18 mouse cellular contexts compared by ENCODE assay signal in genomic region chr7:100150086-100150485, GRCm38 (mm10). TPM values are rescaled to one million over a fixed set of nuclear protein-coding genes. Genes with fewer than 3 reads are reported as not detected.
DNase-seq lines count a peak whose midpoint lies in the region; ATAC-seq lines count a peak whose summit lies in the region.
"Had no signal": no experiment of that assay in that cellular context is flagged by ENCODE, and none has a peak within 500 bp of the region (broad histone marks: within the 10 kb centered on the region; RNA-seq: fewer than 3 reads in every experiment).

No protein-coding gene starts in this region.

- no peaks in the 10 kb centered on the region for H3K27me3 ChIP-seq in kidney, embryonic 15.5 days
- no peaks in the 10 kb centered on the region for H3K27me3 ChIP-seq in kidney, embryonic 14.5 days (ENCODE audit: control insufficient read depth, insufficient read depth, low read length)
- H3K27me3 ChIP-seq in hindbrain, embryonic 14.5 days (ENCODE audit: control insufficient read depth, insufficient read depth, low read length) = no peaks in the 10 kb centered on the region
- no peaks in the 10 kb centered on the region for H3K27me3 ChIP-seq in embryonic facial prominence, embryonic 10.5 days (replicated peaks; ENCODE audit: low read depth, poor library complexity, severe bottlenecking)
- H3K27me3 ChIP-seq: heart, embryonic 12.5 days; hindbrain, embryonic 13.5 days; limb, embryonic 13.5 days; midbrain, embryonic 12.5 days; Patski had no signal

- no peaks in the 10 kb centered on the region for H3K9me3 ChIP-seq in kidney, embryonic 15.5 days (replicated peaks)
- H3K9me3 ChIP-seq in kidney, embryonic 14.5 days (ENCODE audit: control insufficient read depth, low read length) = no peaks in the 10 kb centered on the region
- no peaks in the 10 kb centered on the region for H3K9me3 ChIP-seq in hindbrain, embryonic 14.5 days (ENCODE audit: control insufficient read depth, low read length)
- no peaks in the 10 kb centered on the region for H3K9me3 ChIP-seq in embryonic facial prominence, embryonic 10.5 days
- H3K9me3 ChIP-seq: heart, embryonic 12.5 days; hindbrain, embryonic 13.5 days; limb, embryonic 13.5 days; midbrain, embryonic 12.5 days had no signal

- no peaks in the 10 kb centered on the region for H3K36me3 ChIP-seq in kidney, embryonic 15.5 days
- H3K36me3 ChIP-seq in kidney, embryonic 14.5 days (ENCODE audit: control insufficient read depth, insufficient read depth, low read length) = no peaks in the 10 kb centered on the region
- no peaks in the 10 kb centered on the region for H3K36me3 ChIP-seq in hindbrain, embryonic 14.5 days (replicated peaks; ENCODE audit: control insufficient read depth, insufficient read depth)
- no peaks in the 10 kb centered on the region for H3K36me3 ChIP-seq in embryonic facial prominence, embryonic 10.5 days (replicated peaks)
- H3K36me3 ChIP-seq: heart, embryonic 12.5 days; hindbrain, embryonic 13.5 days; limb, embryonic 13.5 days; midbrain, embryonic 12.5 days had no signal

- H3K27ac ChIP-seq in kidney, embryonic 15.5 days = no peak overlapping the region
- H3K27ac ChIP-seq in kidney, embryonic 14.5 days (ENCODE audit: low read depth, low read length) = no peak overlapping the region
- no peak overlapping the region for H3K27ac ChIP-seq in hindbrain, embryonic 14.5 days
- no peak overlapping the region for H3K27ac ChIP-seq in embryonic facial prominence, embryonic 10.5 days (replicated peaks)
- H3K27ac ChIP-seq: hindbrain, embryonic 13.5 days; limb, embryonic 13.5 days; liver, embryonic 14.5 days; midbrain, embryonic 12.5 days had no signal

- peak overlapping the region; percentile 8; the same call in 1 of the 2 replicates for H3K4me2 ChIP-seq in kidney, embryonic 15.5 days
- H3K4me2 ChIP-seq in kidney, embryonic 14.5 days (replicated peaks; ENCODE audit: low read depth, low read length) = no peak overlapping the region
- no peak overlapping the region for H3K4me2 ChIP-seq in hindbrain, embryonic 14.5 days (replicated peaks)
- H3K4me2 ChIP-seq: heart, embryonic 12.5 days; hindbrain, embryonic 13.5 days; limb, embryonic 13.5 days; midbrain, embryonic 12.5 days had no signal

- H3K9ac ChIP-seq in kidney, embryonic 15.5 days = no peak overlapping the region
- H3K9ac ChIP-seq in kidney, embryonic 14.5 days (ENCODE audit: low read depth, low read length) = no peak overlapping the region
- no peak overlapping the region for H3K9ac ChIP-seq in hindbrain, embryonic 14.5 days
- H3K9ac ChIP-seq: heart, embryonic 12.5 days; hindbrain, embryonic 13.5 days; limb, embryonic 13.5 days; liver, embryonic 14.5 days; midbrain, embryonic 12.5 days had no signal

- DNase-seq in Muller cell, postnatal 12 days (ENCODE audit: inconsistent ontology term) = peak; percentile 60
- peak; percentile 28 for DNase-seq in ZHBTc4 (ENCODE audit: low read depth, low spot score)
- peak; percentile 18 to 31 for DNase-seq in kidney, postnatal 36 days
- DNase-seq in hindbrain, embryonic 14.5 days (ENCODE audit: low spot score) = no peak
- no peak for DNase-seq in embryonic facial prominence, embryonic 10.5 days (ENCODE audit: low spot score)
- DNase-seq: cerebellum, adult 8-10 months; layer of hippocampus, adult 9-11 months; right cerebral cortex, postnatal 14 days; thymus, postnatal 14 days had no signal

- no peak overlapping the region for H3K4me3 ChIP-seq in kidney, embryonic 15.5 days (replicated peaks)
- H3K4me3 ChIP-seq in kidney, embryonic 14.5 days (ENCODE audit: low read length) = no peak overlapping the region
- no peak overlapping the region for H3K4me3 ChIP-seq in hindbrain, embryonic 14.5 days (replicated peaks; ENCODE audit: low read length)
- no peak overlapping the region for H3K4me3 ChIP-seq in embryonic facial prominence, embryonic 10.5 days
- H3K4me3 ChIP-seq: heart, embryonic 12.5 days; hindbrain, embryonic 13.5 days; limb, embryonic 13.5 days; midbrain, embryonic 12.5 days had no signal

- WGBS in kidney, embryonic 15.5 days = 56% methylated on average over 10 of the region's 10 CpGs
- WGBS in kidney, embryonic 14.5 days = 53% methylated on average over 10 of the region's 10 CpGs
- WGBS in hindbrain, embryonic 14.5 days = 49% methylated on average over 10 of the region's 10 CpGs
- WGBS in embryonic facial prominence, embryonic 10.5 days = 56% methylated on average over 10 of the region's 10 CpGs

- H3K4me1 ChIP-seq in kidney, embryonic 15.5 days = peaks cover 27% of the 10 kb centered on the region
- peaks cover 2% of the 10 kb centered on the region; the same call in 1 of the 2 replicates for H3K4me1 ChIP-seq in kidney, embryonic 14.5 days (ENCODE audit: control insufficient read depth, insufficient read depth, low read length)
- no peaks in the 10 kb centered on the region for H3K4me1 ChIP-seq in hindbrain, embryonic 14.5 days (replicated peaks; ENCODE audit: control insufficient read depth, insufficient read depth, low read length)
- H3K4me1 ChIP-seq in embryonic facial prominence, embryonic 10.5 days = peaks cover 8% of the 10 kb centered on the region; the same call in 1 of the 2 replicates
- H3K4me1 ChIP-seq: heart, embryonic 12.5 days; hindbrain, embryonic 13.5 days; limb, embryonic 13.5 days; midbrain, embryonic 12.5 days had no signal

- no peak for ATAC-seq in kidney, embryonic 15.5 days (replicated peaks; ENCODE audit: low FRiP score)
- ATAC-seq in kidney, embryonic 14.5 days (ENCODE audit: low FRiP score, low TSS enrichment) = no peak
- ATAC-seq in hindbrain, embryonic 14.5 days (ENCODE audit: low FRiP score) = no peak
- ATAC-seq: intestine, postnatal 0 days; Patski had no signal

RNA-seq across cellular contexts. Expression of gene Lipt2, which starts 9.0 kb away (rescaled TPM):
- polyA plus RNA-seq in kidney, embryonic 15.5 days (2015; fragmentation: Nextera tagmentation; extraction: Ambion mirVana) = 21.5 TPM in 2 replicates
- 27.0 and 34.2 TPM in 2 replicates for polyA plus RNA-seq in kidney, embryonic 14.5 days (2014; fragmentation: Nextera tagmentation; extraction: Ambion mirVana)
- polyA plus RNA-seq in hindbrain, embryonic 14.5 days (2014; fragmentation: Nextera tagmentation; extraction: Ambion mirVana) = 19.2 and 20.2 TPM in 2 replicates
- 27.0 and 28.3 TPM in 2 replicates for polyA plus RNA-seq in embryonic facial prominence, embryonic 10.5 days (2016; fragmentation: Nextera tagmentation; extraction: Ambion mirVana)

RNA-seq across cellular contexts. Expression of gene Kcne3, which starts 26.2 kb away (rescaled TPM):
- polyA plus RNA-seq in kidney, embryonic 15.5 days (2015; fragmentation: Nextera tagmentation; extraction: Ambion mirVana) = 5.1 and 5.9 TPM in 2 replicates
- 2.4 and 4.9 TPM in 2 replicates for polyA plus RNA-seq in kidney, embryonic 14.5 days (2014; fragmentation: Nextera tagmentation; extraction: Ambion mirVana)
- 0.30 and 0.50 TPM in 2 replicates for polyA plus RNA-seq in hindbrain, embryonic 14.5 days (2014; fragmentation: Nextera tagmentation; extraction: Ambion mirVana)
- 17.0 and 19.7 TPM in 2 replicates for polyA plus RNA-seq in embryonic facial prominence, embryonic 10.5 days (2016; fragmentation: Nextera tagmentation; extraction: Ambion mirVana)
- polyA plus RNA-seq: Patski had no signal

RNA-seq across cellular contexts. Expression of gene Pold3, which starts 28.7 kb away (rescaled TPM):
- polyA plus RNA-seq in kidney, embryonic 15.5 days (2015; fragmentation: Nextera tagmentation; extraction: Ambion mirVana) = 64.3 and 66.3 TPM in 2 replicates
- polyA plus RNA-seq in kidney, embryonic 14.5 days (2014; fragmentation: Nextera tagmentation; extraction: Ambion mirVana) = 59.5 and 67.7 TPM in 2 replicates
- polyA plus RNA-seq in hindbrain, embryonic 14.5 days (2014; fragmentation: Nextera tagmentation; extraction: Ambion mirVana) = 43.1 and 45.8 TPM in 2 replicates
- polyA plus RNA-seq in embryonic facial prominence, embryonic 10.5 days (2016; fragmentation: Nextera tagmentation; extraction: Ambion mirVana) = 103 and 106 TPM in 2 replicates

Comparison
In these comparisons a context has a peak if more than half of its experiments do, and no peak if none do; other contexts are left out.
1. DNase-seq: peak in Muller cell, postnatal 12 days (single experiment), ZHBTc4 (single experiment) and kidney, postnatal 36 days (2 of 2); none in hindbrain, embryonic 14.5 days (single experiment) and embryonic facial prominence, embryonic 10.5 days (single experiment).